9 mouse cellular contexts compared by ENCODE assay signal in genomic region chr1:155059505-155059904, GRCm38 (mm10). TPM values are rescaled to one million over a fixed set of nuclear protein-coding genes. Genes with fewer than 3 reads are reported as not detected.
A peak's percentile ranks its signal among the peaks of the same experiment; 100 is the strongest.
DNase-seq lines count a peak whose midpoint lies in the region; ATAC-seq and TF ChIP-seq lines count a peak whose summit lies in the region.
"Had no signal": no experiment of that assay in that cellular context is flagged by ENCODE, and none has a peak within 500 bp of the region (broad histone marks: within the 10 kb centered on the region; RNA-seq: fewer than 3 reads in every experiment).

No protein-coding gene starts in this region.

- no peaks in the 10 kb centered on the region for H3K9me3 ChIP-seq in forebrain, embryonic 12.5 days
- H3K9me3 ChIP-seq in forebrain, embryonic 11.5 days (ENCODE audit: control insufficient read depth, low read length): no peaks in the 10 kb centered on the region
- no peaks in the 10 kb centered on the region for H3K9me3 ChIP-seq in CH12.LX (replicated peaks; ENCODE audit: low read length)
- H3K9me3 ChIP-seq in lung, embryonic 15.5 days: no peaks in the 10 kb centered on the region
- H3K9me3 ChIP-seq: hindbrain, embryonic 15.5 days had no signal

- in situ Hi-C loops in CH12.LX (cut with MboI; ENCODE audit: low pct_ligation_motif_present, low pct_unique_long_range_greater_than_20kb, low sequenced_read_pairs): no loop called here

- 28% methylated on average over 14 of the region's 14 CpGs for WGBS in forebrain, embryonic 12.5 days
- 36% methylated on average over 14 of the region's 14 CpGs for WGBS in forebrain, embryonic 11.5 days
- WGBS in lung, embryonic 15.5 days: 23% methylated on average over 14 of the region's 14 CpGs

- peak; percentile 28; the same call in 1 of the 2 replicates for TF ChIP-seq EP300 in CH12.LX (IDR thresholded peaks at IDR 0.05; ENCODE audit: low read length)

- no peak for TF ChIP-seq RAD21 in CH12.LX (IDR thresholded peaks at IDR 0.05; ENCODE audit: low read depth, low read length)

- H3K27me3 ChIP-seq in forebrain, embryonic 12.5 days: 0 out of 2 replicates have a peak, but pooled peaks cover 4% of the 10 kb centered on the region
- H3K27me3 ChIP-seq in forebrain, embryonic 11.5 days (ENCODE audit: control insufficient read depth, insufficient read depth, low read length): no peaks in the 10 kb centered on the region
- H3K27me3 ChIP-seq in CH12.LX (replicated peaks): no peaks in the 10 kb centered on the region
- H3K27me3 ChIP-seq in lung, embryonic 15.5 days: no peaks in the 10 kb centered on the region
- H3K27me3 ChIP-seq: hindbrain, embryonic 15.5 days had no signal

- H3K27ac ChIP-seq in forebrain, embryonic 12.5 days: peak overlapping the region; percentile 42; the same call in 1 of the 2 replicates
- H3K27ac ChIP-seq in forebrain, embryonic 11.5 days (ENCODE audit: low read depth, low read length): no peak overlapping the region
- H3K27ac ChIP-seq in CH12.LX (ENCODE audit: insufficient read depth, low read depth): peak overlapping the region; percentile 74
- no peak overlapping the region for H3K27ac ChIP-seq in lung, embryonic 15.5 days

- no peak overlapping the region for H3K9ac ChIP-seq in forebrain, embryonic 12.5 days
- no peak overlapping the region for H3K9ac ChIP-seq in forebrain, embryonic 11.5 days (ENCODE audit: low read length)
- H3K9ac ChIP-seq in CH12.LX (ENCODE audit: insufficient read depth, low read depth): peak overlapping the region; percentile 20
- no peak overlapping the region for H3K9ac ChIP-seq in lung, embryonic 15.5 days
- H3K9ac ChIP-seq: hindbrain, embryonic 15.5 days had no signal

- H3K36me3 ChIP-seq in forebrain, embryonic 12.5 days (replicated peaks): no peaks in the 10 kb centered on the region
- no peaks in the 10 kb centered on the region for H3K36me3 ChIP-seq in forebrain, embryonic 11.5 days (ENCODE audit: control insufficient read depth, insufficient read depth, low read length)
- no peaks in the 10 kb centered on the region for H3K36me3 ChIP-seq in CH12.LX (replicated peaks in 1 of 2; ENCODE audit: control insufficient read depth in 1 of 2, insufficient read depth in 1 of 2, low read length in 1 of 2)
- no peaks in the 10 kb centered on the region for H3K36me3 ChIP-seq in lung, embryonic 15.5 days
- H3K36me3 ChIP-seq: hindbrain, embryonic 15.5 days had no signal

- no peaks in the 10 kb centered on the region for H3K79me2 ChIP-seq in CH12.LX (replicated peaks; ENCODE audit: control insufficient read depth, extremely low read depth, insufficient read depth, poor library complexity, severe bottlenecking)

- peaks cover 25% of the 10 kb centered on the region for H3K4me1 ChIP-seq in forebrain, embryonic 12.5 days
- H3K4me1 ChIP-seq in forebrain, embryonic 11.5 days (replicated peaks; ENCODE audit: control insufficient read depth, insufficient read depth, low read length): 0 out of 2 replicates have a peak, but pooled peaks cover 3% of the 10 kb centered on the region
- H3K4me1 ChIP-seq in CH12.LX (ENCODE audit: control insufficient read depth in 1 of 2, insufficient read depth in 2 of 2): peaks cover 58 to 95% of the 10 kb centered on the region in 2 experiments
- H3K4me1 ChIP-seq in lung, embryonic 15.5 days: peaks cover 41% of the 10 kb centered on the region

- no peak for DNase-seq in forebrain, embryonic 11.5 days (ENCODE audit: low spot score)
- DNase-seq in CH12.LX (ENCODE audit: extremely low read depth): peak; percentile 91
- peak; percentile 50 for DNase-seq in gastrocnemius, postnatal 14 days
- peak; percentile 91 for DNase-seq in induced T-regulatory cell, adult 2 months (ENCODE audit: low read depth)
- peak; percentile 72 to 85 for DNase-seq in spleen, postnatal 4 days (ENCODE audit: low spot score in 2 of 2)
- no peak for DNase-seq in yolk sac, embryonic 10.5 days (ENCODE audit: low spot score)

- dilution Hi-C loops in CH12.LX (cut with MboI; ENCODE audit: extremely low pct_ligation_motif_present, extremely low pct_unique_long_range_greater_than_20kb, low sequenced_read_pairs): no loop called here

- TF ChIP-seq POLR2A in CH12.LX (IDR thresholded peaks at IDR 0.05; ENCODE audit: low read depth, low read length): peak; percentile 65; the same call in 1 of the 2 replicates

- intact Hi-C loops in gastrocnemius, postnatal 14 days (cut with DNase I; ENCODE audit: low total_unique reads): no loop called here

- no peak overlapping the region for H3K4me2 ChIP-seq in forebrain, embryonic 12.5 days
- H3K4me2 ChIP-seq in forebrain, embryonic 11.5 days (ENCODE audit: low read depth, low read length, severe bottlenecking): no peak overlapping the region
- peak overlapping the region; percentile 60 for H3K4me2 ChIP-seq in CH12.LX (ENCODE audit: insufficient read depth, low read depth, poor library complexity, severe bottlenecking)
- 0 out of 2 replicates have a peak overlapping the region, but pooled peaks have one; percentile 14 for H3K4me2 ChIP-seq in lung, embryonic 15.5 days
- H3K4me2 ChIP-seq: hindbrain, embryonic 15.5 days had no signal

- no peak overlapping the region for H3K4me3 ChIP-seq in forebrain, embryonic 12.5 days (replicated peaks)
- no peak overlapping the region for H3K4me3 ChIP-seq in forebrain, embryonic 11.5 days (ENCODE audit: low read depth, low read length)
- H3K4me3 ChIP-seq in CH12.LX (replicated peaks in 1 of 3; ENCODE audit: low read depth in 2 of 3, low read length in 2 of 3, poor library complexity in 1 of 3): peak overlapping the region; percentile 15 to 41 (median 40)
- H3K4me3 ChIP-seq in lung, embryonic 15.5 days: no peak overlapping the region
- H3K4me3 ChIP-seq: hindbrain, embryonic 15.5 days had no signal

- no peak for ATAC-seq in forebrain, embryonic 12.5 days (ENCODE audit: low FRiP score)
- ATAC-seq in forebrain, embryonic 11.5 days (replicated peaks; ENCODE audit: low FRiP score): no peak
- peak; percentile 31 for ATAC-seq in lung, embryonic 15.5 days (ENCODE audit: borderline replicate concordance, extremely low read depth, low FRiP score, low TSS enrichment)

- TF ChIP-seq CTCF in CH12.LX (conservative IDR thresholded peaks at IDR 0.05 in 1 of 2, IDR thresholded peaks at IDR 0.05 in 1 of 2; ENCODE audit: low read depth in 2 of 2, low read length in 2 of 2): peak in 1 of 2 experiments; percentile 11; a peak in 1 of 4 replicates

TF ChIP-seq in CH12.LX, 34 proteins besides CTCF, POLR2A, EP300 and RAD21 (continues in another document):
- TF ChIP-seq SMC3 (IDR thresholded peaks at IDR 0.05; ENCODE audit: low read depth, low read length): no peak
- TF ChIP-seq POLR2AphosphoS2 (IDR thresholded peaks at IDR 0.05; ENCODE audit: low read depth, low read length): no peak
- TF ChIP-seq CHD2 (IDR thresholded peaks at IDR 0.05; ENCODE audit: low read length): peak; percentile 78
- no peak for TF ChIP-seq USF1 (IDR thresholded peaks at IDR 0.05; ENCODE audit: low read depth, low read length)
- TF ChIP-seq BHLHE40 (IDR thresholded peaks at IDR 0.05; ENCODE audit: low read depth, low read length): peak; percentile 25; the same call in 1 of the 2 replicates
- peak; percentile 49; the same call in 1 of the 2 replicates for TF ChIP-seq MAX (IDR thresholded peaks at IDR 0.05; ENCODE audit: low read length)
- TF ChIP-seq MAFK (IDR thresholded peaks at IDR 0.05; ENCODE audit: insufficient replicate concordance, low read length): no peak
- TF ChIP-seq JUN (IDR thresholded peaks at IDR 0.05; ENCODE audit: insufficient read depth, low read depth, low read length): no peak
- peak; percentile 42; the same call in 1 of the 2 replicates for TF ChIP-seq TCF12 (IDR thresholded peaks at IDR 0.05; ENCODE audit: low read depth, low read length)
- no peak for TF ChIP-seq MXI1 (IDR thresholded peaks at IDR 0.05; ENCODE audit: low read depth, low read length)
- TF ChIP-seq CHD1 (IDR thresholded peaks at IDR 0.05; ENCODE audit: low read depth, low read length): no peak
- TF ChIP-seq RCOR1 (conservative IDR thresholded peaks at IDR 0.05; ENCODE audit: low read depth, low read length): 0 out of 2 replicates have a peak, but pooled peaks have one; percentile 2
- TF ChIP-seq ZNF384 (IDR thresholded peaks at IDR 0.05; ENCODE audit: low read depth, low read length): no peak
- no peak for TF ChIP-seq USF2 (conservative IDR thresholded peaks at IDR 0.05; ENCODE audit: low read depth, low read length)
- TF ChIP-seq TBP (conservative IDR thresholded peaks at IDR 0.05; ENCODE audit: low read depth, low read length): peak; percentile 64
- TF ChIP-seq E2F4 (IDR thresholded peaks at IDR 0.05; ENCODE audit: insufficient replicate concordance, low read depth, low read length): no peak
- TF ChIP-seq KAT2A (IDR thresholded peaks at IDR 0.05; ENCODE audit: insufficient replicate concordance, low read length): 0 out of 2 replicates have a peak, but pooled peaks have one; percentile 52
- no peak for TF ChIP-seq MYC (IDR thresholded peaks at IDR 0.05; ENCODE audit: low read depth, low read length)
- peak; percentile 98 for TF ChIP-seq MEF2A (IDR thresholded peaks at IDR 0.05; ENCODE audit: borderline replicate concordance, low read depth, low read length)
- TF ChIP-seq GABPA (IDR thresholded peaks at IDR 0.05; ENCODE audit: insufficient replicate concordance, low read depth, low read length): no peak
- TF ChIP-seq ETS1 (conservative IDR thresholded peaks at IDR 0.05; ENCODE audit: low read depth, low read length): peak; percentile 75
- TF ChIP-seq UBTF (IDR thresholded peaks at IDR 0.05; ENCODE audit: low read depth, low read length): no peak
- TF ChIP-seq NRF1 (IDR thresholded peaks at IDR 0.05; ENCODE audit: low read depth, low read length): 0 out of 2 replicates have a peak, but pooled peaks have one; percentile 16
- TF ChIP-seq NELFE (IDR thresholded peaks at IDR 0.05; ENCODE audit: low read depth, low read length): peak; percentile 51; the same call in 1 of the 2 replicates
- no peak for TF ChIP-seq SIN3A (IDR thresholded peaks at IDR 0.05; ENCODE audit: low read length)
- TF ChIP-seq ELF1 (IDR thresholded peaks at IDR 0.05; ENCODE audit: low read depth, low read length): peak; percentile 69
- peak; percentile 78; the same call in 1 of the 2 replicates for TF ChIP-seq MAZ (IDR thresholded peaks at IDR 0.05; ENCODE audit: low read depth, low read length)
- no peak for TF ChIP-seq JUND (conservative IDR thresholded peaks at IDR 0.05; ENCODE audit: low read depth, low read length)

RNA-seq across cellular contexts. Expression of gene Ier5, which starts 39.9 kb away (rescaled TPM):
- polyA plus RNA-seq in forebrain, embryonic 12.5 days (2016; fragmentation: Nextera tagmentation; extraction: Ambion mirVana): 15.2 and 19.2 TPM in 2 replicates
- polyA plus RNA-seq in forebrain, embryonic 11.5 days (2014; fragmentation: Nextera tagmentation; extraction: Ambion mirVana): 19.4 and 28.0 TPM in 2 replicates
- total RNA-seq in CH12.LX (2012; rRNA removed): 53.0 and 59.3 TPM in 2 replicates
- 47.7 and 54.2 TPM in 2 replicates for total RNA-seq in CH12.LX (2014; rRNA removed)
- 58.8 and 59.7 TPM in 2 replicates for polyA plus RNA-seq in CH12.LX (2012; ENCODE audit: insufficient read length, low read depth)
- total RNA-seq in gastrocnemius, postnatal 14 days (2021): 1 to 10 TPM; 4.6 to 6.4 TPM
- polyA plus RNA-seq in lung, embryonic 15.5 days (2015; fragmentation: Nextera tagmentation; extraction: Ambion mirVana): 7.0 and 8.7 TPM in 2 replicates

Comparison
In these comparisons a context has a peak if more than half of its experiments do, and no peak if none do; other contexts are left out.
1. H3K27ac ChIP-seq: peak in forebrain, embryonic 12.5 days (single experiment) and CH12.LX (single experiment); none in forebrain, embryonic 11.5 days (single experiment) and lung, embryonic 15.5 days (single experiment).
2. H3K4me2 ChIP-seq: peak in CH12.LX (single experiment) and lung, embryonic 15.5 days (single experiment); none in forebrain, embryonic 12.5 days (single experiment) and forebrain, embryonic 11.5 days (single experiment).
3. H3K4me3 ChIP-seq: peak in CH12.LX (3 of 3); none in forebrain, embryonic 12.5 days (single experiment), forebrain, embryonic 11.5 days (single experiment) and lung, embryonic 15.5 days (single experiment).
4. DNase-seq: peak in CH12.LX (single experiment), gastrocnemius, postnatal 14 days (single experiment), induced T-regulatory cell, adult 2 months (single experiment) and spleen, postnatal 4 days (2 of 2); none in forebrain, embryonic 11.5 days (single experiment) and yolk sac, embryonic 10.5 days (single experiment).